Mouse (Mus musculus) hindlimb bud, embryonic 11.5 days (tissue): ENCODE data around the gene Cdh13.

Experiments
- DNase-seq: peaks from one replicate; pipeline ENCODE4 v3.0.0-alpha.2; 2012; ENCODE audit warnings: low read depth, low spot score; ENCODE audit errors: extremely low spot score

Cdh13 gene

DNA sequence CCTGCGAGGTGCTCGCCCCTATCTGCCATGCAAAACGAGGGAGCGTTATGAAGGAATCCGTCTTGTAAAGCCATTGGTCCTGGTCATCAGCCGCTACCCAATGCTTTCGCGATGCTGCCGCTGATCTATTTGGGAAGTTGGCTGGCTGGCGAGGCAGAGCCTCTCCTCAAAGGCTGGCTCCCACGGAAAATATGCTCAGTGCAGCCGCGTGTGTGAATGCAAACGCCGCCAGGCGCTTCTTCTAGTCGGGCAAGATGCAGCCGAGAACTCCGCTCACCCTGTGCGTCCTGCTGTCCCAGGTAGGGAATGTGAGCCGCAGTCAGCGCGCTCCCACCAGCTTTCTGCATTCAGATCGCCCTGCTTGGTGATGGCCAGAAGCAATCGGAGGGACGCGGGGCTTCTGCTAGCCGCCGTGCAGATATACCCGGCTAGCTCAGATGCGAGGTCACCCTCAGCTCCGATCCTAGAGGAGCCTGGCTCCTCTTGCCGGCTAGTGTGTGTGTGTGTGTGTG lies at the start of gene Cdh13:
TSS of gene Cdh13 (plus strand) at position 134 of the 512 bp plus-strand sequence.
- no peak for DNase-seq

DNA sequence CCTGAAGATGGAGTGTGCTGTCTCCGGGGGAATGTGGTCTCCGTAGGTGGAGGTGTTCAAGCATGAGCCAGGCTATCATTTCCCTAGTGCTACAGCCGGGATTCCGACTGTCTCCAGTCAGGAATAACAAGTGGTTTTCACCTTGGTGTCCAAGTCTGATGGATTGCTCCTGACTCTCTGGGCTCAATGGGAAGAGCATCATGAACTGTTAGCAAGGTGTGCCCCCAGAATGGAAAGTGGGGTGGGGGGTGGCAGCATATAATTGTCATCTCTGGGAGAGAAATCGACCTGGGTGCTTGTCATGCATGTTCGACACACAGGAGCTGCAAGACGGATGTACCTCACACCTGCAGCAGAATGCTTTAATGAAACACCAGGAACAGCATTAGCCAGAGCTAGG lies 47.9 kb upstream of the Cdh13 start:
- no peak for DNase-seq

DNA sequence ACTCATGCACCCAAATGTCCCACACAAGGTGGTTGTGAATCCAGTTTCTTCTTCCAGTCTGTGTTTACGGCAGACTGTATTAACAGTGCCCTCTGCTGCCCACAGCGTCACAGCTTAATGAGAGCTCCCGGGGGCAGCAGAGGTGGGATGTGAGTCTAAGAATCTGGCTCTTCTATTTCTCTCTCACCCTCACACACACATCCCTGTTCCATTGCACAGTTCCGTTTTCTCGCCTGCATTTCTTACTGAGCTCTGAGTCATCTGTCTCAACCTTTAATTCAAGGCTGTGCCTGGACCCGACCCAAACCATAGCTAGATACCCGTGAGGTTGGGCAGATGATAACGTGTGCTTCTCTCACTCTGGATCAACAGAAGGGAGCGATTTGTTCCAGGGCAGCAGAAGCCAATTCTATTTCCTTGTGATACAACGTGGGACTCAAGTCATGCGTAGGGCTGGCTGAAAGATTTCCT lies 46.3 kb upstream of the Cdh13 start:
- no peak for DNase-seq

DNA sequence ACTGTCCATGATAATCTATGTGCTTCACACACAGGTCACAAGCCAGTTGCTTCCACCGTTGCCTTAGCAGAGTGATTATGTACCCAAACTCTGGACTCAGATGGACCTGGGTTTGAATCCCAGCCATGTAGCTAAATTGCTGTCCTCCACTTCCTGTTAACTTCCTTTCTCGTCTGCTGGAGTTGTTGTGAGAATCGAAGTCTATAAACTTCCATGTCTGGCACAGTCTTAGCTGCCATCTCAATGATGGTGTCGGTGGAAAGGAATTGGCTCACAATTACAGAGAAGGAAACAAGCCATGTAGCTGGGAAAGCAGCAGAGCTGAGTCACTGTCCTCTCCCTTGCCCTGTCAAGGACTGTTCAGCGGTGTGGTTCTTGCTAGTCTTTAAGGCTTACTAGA lies 45.4 kb upstream of the Cdh13 start:
- no peak for DNase-seq

DNA sequence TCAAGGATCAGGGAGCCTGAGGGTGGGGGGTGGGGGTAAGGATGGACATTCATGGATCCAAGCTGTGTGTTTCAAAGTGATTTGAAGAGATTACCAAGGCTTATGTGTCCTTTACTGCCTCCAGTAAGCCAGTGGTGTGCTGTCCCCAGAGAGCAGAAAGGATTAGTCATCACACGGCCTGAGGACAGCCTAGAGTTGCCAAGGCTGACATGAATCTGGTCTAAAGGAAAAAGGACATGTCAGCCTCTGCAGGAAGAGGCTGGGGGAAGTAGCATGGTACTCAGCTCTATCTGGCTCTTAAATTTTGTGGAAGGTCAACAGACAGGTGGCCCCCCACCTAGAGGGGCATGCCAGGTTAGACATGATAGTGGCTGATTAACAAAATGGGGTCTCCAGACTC lies 44.3 kb upstream of the Cdh13 start:
- DNase-seq, result no peak

DNA sequence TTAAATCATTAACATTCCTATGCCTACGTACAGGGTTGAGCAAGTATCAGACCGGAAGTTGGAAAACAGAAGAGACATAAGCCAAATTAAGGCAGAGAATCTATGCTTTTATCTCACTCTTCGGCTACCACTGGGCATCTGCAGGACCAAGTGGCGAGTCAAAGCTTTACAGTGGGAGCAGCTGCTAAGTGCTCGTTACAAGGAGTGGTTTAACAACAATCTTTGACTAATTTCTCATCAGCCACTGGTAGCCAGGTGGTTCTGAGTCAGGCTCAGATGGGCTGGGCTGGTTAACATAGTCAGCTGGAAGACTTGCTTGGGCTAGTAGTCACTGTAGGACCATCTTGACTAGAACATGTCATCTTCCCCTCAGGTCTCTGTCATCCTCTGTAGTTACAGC lies 34.2 kb upstream of the Cdh13 start:
- no peak for DNase-seq

DNA sequence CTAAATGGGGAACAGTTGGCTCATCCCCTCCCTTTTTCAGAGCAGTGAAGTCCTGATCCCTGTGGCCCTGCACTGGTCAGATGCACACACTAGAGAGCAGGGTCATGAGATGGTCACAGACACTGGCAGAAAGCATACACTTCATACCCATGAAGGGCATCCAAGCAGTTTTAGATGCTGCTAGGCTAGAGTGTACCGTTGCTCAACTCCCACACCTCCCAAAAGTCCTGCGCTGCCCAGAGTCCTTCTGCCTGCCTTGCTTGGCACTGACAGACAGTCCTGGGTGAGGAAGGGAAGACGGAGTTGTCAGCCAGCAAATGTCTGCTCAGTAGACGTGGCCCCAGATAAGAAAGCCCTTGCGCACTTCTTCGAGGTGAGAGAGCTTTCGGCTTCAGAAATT lies 33.6 kb upstream of the Cdh13 start:
- no peak for DNase-seq

DNA sequence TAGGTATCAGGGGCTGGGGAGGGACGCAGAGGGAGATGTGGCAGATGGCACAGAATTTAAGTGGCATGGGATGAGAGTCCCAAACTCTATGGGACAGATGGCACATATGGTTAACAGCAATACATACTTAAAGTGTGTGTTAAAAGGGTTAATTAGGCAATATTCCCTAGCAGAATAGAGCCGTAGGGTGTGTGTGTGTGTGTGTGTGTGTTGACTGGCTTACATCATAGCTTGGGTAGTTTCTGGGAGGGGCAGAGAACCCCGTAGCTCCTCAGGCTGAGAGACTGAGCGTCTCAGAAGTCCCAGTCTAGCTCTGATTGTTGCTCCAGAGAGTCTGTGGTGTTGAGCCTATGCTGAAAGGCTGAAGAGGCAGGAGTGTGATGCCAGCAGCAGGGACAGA lies 20.4 kb upstream of the Cdh13 start:
- no peak for DNase-seq

DNA sequence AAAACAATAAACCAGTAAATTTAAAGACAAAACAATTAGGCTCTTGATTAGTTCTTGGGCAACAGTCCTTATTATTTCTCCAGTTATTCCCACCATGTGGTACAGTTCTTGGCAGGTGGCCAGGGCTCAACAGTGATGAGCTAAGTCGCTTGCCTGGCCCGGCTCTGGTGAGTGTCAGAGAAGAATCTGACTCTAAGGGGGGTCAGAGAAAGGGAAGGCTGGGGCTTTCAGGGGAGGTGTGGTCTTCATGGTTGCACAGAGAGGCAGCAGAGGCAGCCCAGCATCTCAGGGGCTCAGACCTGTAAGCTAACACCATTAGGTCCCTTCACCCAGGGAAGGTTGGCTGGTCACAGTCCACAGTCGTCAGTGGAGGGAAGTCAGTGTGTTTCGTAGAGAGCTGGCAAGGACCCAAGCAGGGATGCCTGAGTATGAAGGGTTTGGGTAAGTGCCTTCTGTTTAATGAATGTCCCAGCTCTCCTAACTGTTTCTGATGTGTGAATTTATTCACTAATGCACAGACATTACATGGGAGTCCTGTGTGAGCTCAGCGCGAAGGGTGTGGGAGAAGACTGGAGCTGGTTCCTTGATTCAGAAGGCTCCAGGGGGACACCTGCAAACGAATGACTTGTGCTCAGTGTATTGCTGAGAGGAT lies 12.7 kb upstream of the Cdh13 start:
- DNase-seq, result no peak

DNA sequence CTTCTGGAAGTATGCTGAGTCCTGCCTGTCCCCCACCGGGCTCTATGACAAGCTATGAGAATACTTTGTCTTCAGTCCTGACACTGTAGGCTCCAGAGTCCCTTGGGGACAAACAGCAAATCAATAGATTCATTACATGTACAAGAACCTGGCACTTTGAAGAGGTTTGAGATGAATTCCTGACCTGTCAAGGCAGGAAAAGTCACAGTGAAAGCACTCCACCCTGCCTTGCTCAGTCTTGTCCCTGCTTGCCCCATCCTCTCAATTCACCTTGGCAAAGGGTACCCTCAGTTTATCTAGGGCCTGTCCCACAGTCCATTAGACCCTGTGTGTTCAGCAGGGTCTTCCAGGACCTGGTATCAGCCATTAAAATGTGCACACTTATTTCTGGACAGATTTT lies 11.0 kb upstream of the Cdh13 start:
- no peak for DNase-seq

DNA sequence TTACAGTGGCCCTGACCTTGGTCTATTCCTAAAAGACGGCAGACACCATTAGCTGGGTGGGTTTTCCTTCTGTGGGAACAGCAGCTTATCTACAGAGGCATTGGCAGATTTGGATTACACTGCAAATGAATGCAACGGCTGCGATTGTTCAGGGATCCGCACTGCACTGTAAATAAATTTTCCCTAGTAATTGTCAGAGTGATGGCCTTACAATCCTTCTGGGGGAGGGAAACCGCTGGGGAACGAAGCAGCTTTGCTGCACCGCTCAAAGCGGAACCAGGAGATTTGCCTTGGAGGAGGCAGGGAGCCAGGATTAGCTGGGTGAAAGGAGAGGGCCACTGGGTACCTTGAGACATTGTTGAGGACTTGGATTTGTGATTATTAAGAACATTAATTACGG lies 9.3 kb upstream of the Cdh13 start:
- no peak for DNase-seq

DNA sequence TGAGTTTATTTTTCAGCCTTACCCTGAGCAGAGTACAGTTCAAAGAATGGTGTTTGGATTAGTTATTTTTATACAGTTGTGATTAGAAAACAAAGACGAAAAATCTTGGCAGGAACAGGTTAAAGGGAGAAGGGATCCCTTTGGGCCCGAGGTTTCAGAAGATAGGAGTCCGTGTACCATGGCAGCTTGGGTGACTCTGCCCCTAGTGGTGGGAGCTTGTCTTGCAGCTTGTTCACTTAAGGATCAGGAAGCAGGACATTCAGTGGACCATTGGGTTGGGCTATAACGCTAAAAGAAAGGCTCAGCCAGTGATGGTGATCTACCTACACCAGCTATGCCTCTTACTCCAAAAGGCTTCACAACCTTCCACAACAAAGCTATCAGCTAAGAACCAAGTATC lies 8.8 kb upstream of the Cdh13 start:
- peak; percentile 63 for DNase-seq

DNA sequence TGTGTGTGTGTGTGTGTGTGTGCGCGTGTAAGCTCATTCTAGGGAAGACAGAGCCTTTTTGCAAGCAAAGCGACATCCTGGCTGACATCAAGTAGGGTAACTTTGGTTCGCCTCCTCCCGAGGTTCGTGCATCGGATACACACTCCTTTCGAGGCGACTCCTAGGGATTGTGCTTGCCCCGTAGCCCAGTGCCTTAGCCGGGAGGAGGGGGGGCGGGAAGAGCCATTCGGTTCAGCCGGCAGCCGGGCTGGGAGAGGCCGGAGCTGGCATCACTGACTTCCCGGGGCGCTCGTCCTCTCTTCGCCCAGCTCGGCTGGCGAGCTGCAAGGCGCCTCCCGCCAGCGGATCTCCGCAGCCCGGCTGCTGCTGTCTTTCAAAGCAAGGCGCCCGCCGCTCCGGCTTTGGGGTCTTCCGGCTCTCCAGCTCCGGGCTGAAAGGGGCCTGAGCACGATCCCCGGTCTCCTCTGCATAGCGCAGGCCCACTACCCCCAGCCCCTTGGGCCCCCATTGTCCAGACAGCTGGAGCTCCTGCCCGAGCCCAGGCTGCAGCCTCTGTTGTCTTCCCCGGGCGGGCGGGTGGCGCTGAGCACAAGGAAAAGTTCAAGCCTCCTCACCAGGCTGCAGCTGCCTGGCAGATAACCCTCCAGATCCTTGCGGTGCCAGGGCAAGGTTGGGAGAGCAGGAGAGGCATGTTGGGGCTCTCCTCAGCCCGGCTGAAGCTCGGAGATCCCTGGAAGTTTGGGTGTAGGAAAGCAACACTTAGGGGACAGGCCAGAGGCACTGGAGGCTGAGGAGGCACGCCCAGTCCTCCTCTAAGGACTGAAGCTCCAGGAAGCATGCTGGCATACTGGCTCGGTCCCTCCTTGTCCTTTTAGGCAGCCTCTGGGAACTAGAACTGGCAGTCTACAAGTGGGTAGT lies 838 bp downstream of the Cdh13 start:
- no peak for DNase-seq

DNA sequence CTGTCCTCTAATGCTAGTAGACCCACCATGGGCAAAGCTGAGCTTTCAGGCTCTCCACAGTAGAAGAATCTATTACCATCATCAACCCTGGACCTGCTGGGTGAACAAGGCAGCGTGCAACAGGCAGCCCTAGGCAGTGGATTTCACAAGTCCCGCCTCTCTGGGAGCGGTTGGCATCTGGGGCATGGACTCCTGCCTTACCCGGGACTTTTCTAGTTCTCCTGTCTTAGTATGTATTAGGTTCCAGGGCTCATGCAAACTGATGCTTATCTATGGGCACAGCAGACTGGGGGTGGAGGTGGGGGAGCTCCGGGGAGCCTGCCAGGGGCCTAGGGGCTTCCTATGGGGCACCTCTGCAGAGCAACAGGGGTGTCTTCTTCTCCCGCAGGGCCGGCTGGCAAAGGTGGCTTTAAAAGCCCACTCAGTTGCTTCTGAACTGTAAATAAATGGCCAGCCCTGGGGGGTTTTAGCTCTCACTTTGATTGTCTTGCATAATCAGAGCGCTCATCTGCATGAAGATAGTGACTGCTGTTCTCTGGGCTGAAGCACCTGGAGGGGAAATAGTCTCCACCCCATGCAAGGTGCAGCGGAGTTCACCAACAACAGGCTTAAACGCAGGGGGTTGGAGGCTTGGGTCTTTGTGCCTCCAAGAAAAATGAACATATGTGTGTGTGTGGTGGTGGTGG lies 2.2 kb downstream of the Cdh13 start:
- no peak for DNase-seq

DNA sequence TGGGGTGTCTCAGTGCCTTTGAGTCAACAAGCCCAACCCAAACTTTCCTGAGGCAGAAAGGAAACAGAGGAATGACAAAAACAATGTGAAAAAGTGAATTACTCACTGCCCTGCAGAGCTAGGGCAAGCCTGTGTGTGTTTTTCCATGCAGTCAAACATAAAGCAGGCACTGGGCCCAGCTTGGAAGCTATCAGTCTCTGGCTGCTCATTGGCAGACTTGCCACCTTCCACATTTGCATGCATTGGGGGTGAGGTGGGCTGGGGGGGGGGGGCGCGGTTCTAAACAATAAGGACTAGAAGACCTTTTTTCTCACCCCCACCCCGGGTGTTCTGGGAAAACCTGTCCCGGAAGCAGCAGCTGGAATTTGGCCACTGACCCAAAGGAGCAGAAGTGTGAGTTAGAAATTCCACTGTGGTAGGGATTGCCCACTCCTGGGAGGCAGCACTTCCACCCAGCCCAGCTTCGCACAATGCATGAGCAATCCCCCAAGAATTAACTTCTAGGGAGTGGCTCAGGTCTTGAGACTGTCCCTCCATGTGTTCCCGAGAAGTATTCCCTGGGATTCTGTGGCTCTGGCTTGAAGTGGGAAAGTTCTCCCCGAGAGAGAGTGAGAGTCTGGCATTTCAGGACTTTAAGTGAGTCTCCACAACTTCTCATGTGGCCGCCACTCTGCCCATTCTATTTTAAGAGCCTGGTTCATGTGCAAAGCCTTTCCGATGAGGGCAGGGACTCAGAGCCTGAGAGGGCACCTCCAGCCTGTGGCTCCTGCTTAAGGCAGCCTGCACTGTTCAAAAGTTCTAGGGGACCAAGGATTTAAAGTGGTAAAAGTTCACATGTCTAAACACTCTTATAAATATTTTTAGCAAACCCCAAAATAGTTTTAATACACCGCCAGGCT lies 3.0 kb downstream of the Cdh13 start:
- no peak for DNase-seq

DNA sequence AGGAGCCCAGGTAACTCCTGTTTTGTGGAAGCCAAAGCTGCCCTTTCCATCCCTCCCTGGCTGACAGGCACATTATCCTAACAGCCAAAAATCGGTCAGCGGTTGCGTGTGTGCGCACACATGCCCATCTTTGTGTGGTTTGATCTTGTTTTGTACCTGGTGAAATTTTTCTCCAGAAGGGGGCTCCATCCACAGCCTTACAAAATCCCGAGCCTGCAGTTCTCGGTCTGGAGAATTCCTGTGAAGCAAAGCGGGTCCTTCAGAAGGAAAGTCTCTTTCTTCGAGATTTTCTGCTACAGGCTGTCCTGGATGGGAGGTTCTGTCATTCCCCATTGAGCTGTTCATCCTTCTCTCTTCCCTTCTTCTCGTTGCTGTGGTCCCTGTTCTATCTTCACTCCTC lies 4.0 kb downstream of the Cdh13 start:
- no peak for DNase-seq

DNA sequence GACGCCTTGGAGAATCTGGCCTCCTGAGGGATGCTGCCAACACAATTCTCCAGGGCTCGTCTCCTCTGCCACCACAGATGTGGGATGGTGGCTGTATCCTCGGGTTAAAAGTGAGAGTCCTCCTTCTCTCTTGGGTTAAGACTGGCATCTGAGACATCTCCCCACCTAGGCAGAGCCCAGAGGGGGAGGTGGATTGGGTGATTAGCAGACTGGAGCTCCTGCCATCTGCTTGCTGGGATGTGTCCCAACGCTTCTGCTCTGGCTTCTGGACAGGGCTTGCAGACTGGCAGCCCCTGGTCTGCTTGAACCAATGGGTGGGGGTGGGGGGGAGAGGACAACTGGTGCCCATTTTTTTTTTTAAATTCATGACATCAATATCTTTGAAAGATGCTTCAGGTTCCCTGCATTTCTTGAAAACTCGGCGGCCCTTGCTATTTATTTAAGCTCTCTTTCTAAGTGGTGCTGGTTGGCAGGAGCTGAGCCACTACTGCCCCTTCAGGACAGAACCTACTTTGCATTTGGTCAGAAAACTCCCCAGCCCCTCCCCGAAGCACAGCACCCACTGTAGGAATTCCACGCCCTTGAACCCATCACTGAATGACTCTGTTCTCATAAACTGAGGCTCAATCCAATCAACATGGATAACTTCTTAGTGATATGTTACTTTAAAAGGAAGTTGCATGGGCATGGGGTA lies 4.9 kb downstream of the Cdh13 start:
- no peak for DNase-seq

DNA sequence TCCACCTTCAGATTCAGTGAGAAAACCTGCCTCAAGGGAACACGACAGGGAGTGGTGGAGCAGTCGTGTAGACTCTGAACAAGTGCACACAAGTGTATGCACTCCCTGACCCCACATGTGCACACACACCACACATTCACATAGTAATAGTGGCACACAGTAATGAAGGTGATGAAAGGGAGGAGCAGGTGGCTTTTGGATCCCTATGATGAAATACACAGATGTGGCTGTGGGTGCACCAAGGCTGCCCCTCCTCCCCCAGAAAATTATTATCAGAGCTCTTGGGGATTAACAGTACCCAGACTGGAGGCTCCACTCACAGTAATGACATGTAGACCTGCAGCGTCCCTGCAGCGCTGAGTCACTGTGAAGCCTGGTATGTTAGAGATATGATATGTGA lies 5.6 kb downstream of the Cdh13 start:
- DNase-seq, result no peak

DNA sequence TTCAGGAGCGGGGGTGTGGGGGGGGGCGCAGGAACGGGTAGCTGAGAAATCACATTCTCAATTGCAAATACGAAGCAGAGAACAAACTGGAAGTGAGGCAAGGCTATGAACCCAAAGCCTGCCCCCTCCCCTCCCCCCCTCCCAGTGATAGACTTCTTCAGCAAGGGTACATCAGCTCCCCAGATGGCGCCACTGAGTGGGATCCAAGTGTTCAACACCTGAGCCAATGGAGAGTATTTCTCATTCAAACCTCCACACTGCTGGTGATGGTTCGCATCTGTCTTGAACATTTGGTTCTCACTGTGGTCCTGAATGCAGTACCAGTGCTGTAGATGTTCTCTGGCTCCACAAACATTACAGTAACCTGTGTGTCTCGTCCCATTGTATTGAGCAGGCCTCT lies 6.0 kb downstream of the Cdh13 start:
- DNase-seq, result no peak

DNA sequence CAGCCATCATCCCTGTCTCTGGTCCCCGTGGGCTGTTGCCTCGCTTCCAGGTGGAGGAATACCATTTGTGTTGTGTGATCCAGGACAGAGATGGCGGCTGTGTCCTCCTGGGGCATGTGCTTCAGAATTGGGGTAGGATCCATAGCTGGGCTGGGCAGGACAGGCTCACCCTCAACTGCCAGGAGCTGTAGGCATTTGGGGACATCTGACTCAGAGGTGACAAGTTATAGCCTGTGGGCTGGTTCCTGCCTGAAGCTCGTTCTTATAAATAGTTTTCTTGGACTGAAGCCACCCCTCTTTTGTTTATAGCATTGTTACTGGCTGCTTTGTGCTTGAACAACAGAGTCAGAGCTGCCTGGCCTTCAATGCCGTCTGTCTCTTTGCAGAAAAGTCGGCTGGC lies 6.7 kb downstream of the Cdh13 start:
- DNase-seq, result no peak
